Mouse (Mus musculus) stomach, postnatal 0 days (tissue): Measurements from ENCODE around the gene Wfdc15b. TPM values are rescaled to one million over a fixed set of nuclear protein-coding genes. Genes with fewer than 3 reads are reported as not detected.
"Not testable (repeated sequence)": the region's sequence is repeated elsewhere in the genome, so short reads cannot be mapped to it uniquely, and the experiment has no call there.

Experiments used
- ATAC-seq: fragments of 200-750 bp; cut with Nextera tagmentation; 2 replicates; pipeline ENCODE4 v1.8.0; 2017; ENCODE audit not compliant: low FRiP score, low TSS enrichment
- DNase-seq: peaks from one replicate; pipeline ENCODE4 v3.0.0-alpha.2; 2016; ENCODE audit warnings: low spot score
- H3K27ac ChIP-seq: fragments of 300-500 bp; sonication (generic); replicated peaks from 2 replicates; pipeline ENCODE4 v1.5.1; 2014; ENCODE audit warnings: mild to moderate bottlenecking, control low read depth
- H3K27me3 ChIP-seq: fragments of 300-500 bp; sonication (generic); 2 replicates; pipeline ENCODE4 v1.6.1; 2014; ENCODE audit warnings: low read length; ENCODE audit not compliant: control insufficient read depth, insufficient read depth
- H3K36me3 ChIP-seq: fragments of 300-500 bp; sonication (generic); 2 replicates; pipeline ENCODE4 v1.6.1; 2014; ENCODE audit warnings: low read length, mixed read lengths; ENCODE audit not compliant: control insufficient read depth, insufficient read depth
- H3K4me1 ChIP-seq: fragments of 300-500 bp; sonication (generic); replicated peaks from 2 replicates; pipeline ENCODE4 v1.6.1; 2014; ENCODE audit warnings: antibody characterized with exemption; ENCODE audit not compliant: control insufficient read depth, insufficient read depth
- H3K4me2 ChIP-seq: fragments of 300-500 bp; sonication (generic); replicated peaks from 2 replicates; pipeline ENCODE4 v1.6.1; 2014; ENCODE audit warnings: low read depth, mild to moderate bottlenecking, control low read depth, moderate library complexity
- H3K4me3 ChIP-seq: fragments of 300-500 bp; sonication (generic); 2 replicates; pipeline ENCODE4 v1.5.1; 2014; ENCODE audit warnings: low read depth, low read length, control low read depth
- H3K9ac ChIP-seq: fragments of 300-500 bp; sonication (generic); 2 replicates; pipeline ENCODE4 v1.6.1; 2014; ENCODE audit warnings: mild to moderate bottlenecking, low read length, control low read depth, mixed read lengths
- H3K9me3 ChIP-seq: fragments of 300-500 bp; sonication (generic); 2 replicates; pipeline ENCODE4 v1.6.1; 2016; ENCODE audit warnings: low read length; ENCODE audit not compliant: control insufficient read depth
- CTCF ChIP-seq: IDR thresholded peaks from 2 replicates; pipeline ENCODE4 v1.5.1; 2016; ENCODE audit warnings: antibody characterized with exemption, low read depth, mild to moderate bottlenecking, moderate library complexity
- EP300 ChIP-seq: optimal IDR thresholded peaks from 2 replicates; pipeline ENCODE3; 2016; ENCODE audit warnings: antibody characterized with exemption
- WGBS: fragments of 180-500 bp; shearing (Covaris S2); extraction: QIAGEN DNeasy Blood & Tissue Kit; methylation state at CpG from one replicate; pipeline ENCODE4 v1.1.7; 2014; 5-methylcytosine and 5-hydroxymethylcytosine counted together
- polyA plus RNA-seq: library from polyadenylated mRNA; unstranded; fragments of >200 nt; fragmentation: Nextera tagmentation; extraction: Ambion mirVana; gene quantifications from 2 replicates; pipeline ENCODE4 v1.2.1, GENCODE M21; 2015

The Wfdc15b gene
- polyA plus RNA-seq, result 16.2 and 20.4 TPM in 2 replicates

DNA sequence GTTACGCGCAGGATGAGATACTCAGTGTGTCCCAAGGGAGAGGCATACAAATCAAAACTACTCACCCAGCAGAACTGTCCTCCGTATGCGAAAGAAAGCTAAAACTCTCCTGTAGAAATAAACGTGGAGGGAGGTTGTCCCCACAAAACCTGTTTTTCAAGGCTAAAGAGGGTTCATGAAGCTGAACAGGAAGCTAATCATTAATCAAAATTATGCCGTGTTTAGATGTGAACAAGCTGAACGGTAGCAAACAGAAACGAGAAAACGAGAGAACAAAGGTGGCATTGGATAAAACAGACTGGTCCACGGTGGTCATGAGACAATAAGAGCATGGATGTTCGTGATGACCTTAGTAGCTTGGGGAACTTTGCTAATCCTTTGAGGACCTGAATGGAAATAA, at the start of gene Wfdc15b:
Gene Wfdc15b (minus strand): TSS at position 139 of the 400 bp plus-strand sequence.
- no peak within 1 kb of the TSS for H3K4me3 ChIP-seq
- ATAC-seq (no peak), DNase-seq (no peak)
- no peaks in the 10 kb centered on the region for H3K9me3 ChIP-seq
- H3K36me3 ChIP-seq, result no peaks in the 10 kb centered on the region
- WGBS, result 33% methylated on average over 11 of the region's 11 CpGs
- H3K27me3 ChIP-seq, result no peaks in the 10 kb centered on the region
- 0 out of 2 replicates have a peak within 1 kb of the TSS, but pooled peaks have one; percentile 2 for H3K4me2 ChIP-seq
- no peaks in the 10 kb centered on the region for H3K4me1 ChIP-seq
- H3K9ac ChIP-seq, result no peak within 1 kb of the TSS
- TF ChIP-seq EP300 (no peak), CTCF (no peak)
- no peak within 1 kb of the TSS for H3K27ac ChIP-seq

DNA sequence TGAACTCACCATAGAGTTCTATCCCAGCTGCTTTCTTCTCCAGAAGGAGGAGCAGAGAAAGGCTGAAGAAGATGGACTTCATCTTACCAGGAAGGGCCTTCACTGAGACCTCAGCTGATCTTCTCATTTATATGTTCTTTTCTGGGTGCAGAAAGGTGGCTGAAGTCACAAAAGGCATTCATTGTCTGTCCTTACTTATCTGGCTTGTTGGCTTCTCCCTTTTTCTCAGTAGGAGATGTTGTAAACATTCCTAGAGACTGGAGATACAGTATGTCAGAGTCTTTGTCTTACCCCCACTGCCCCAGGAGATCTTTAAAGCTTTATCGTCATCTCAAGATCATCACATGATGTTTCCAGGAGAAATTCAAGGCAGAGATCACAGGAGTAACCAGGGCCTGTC, 35.1 kb upstream of the Wfdc15b start, which contains the start of gene Svs3b:
Gene Svs3b (minus strand): TSS at position 101 of the 400 bp plus-strand sequence.
- not testable (repeated sequence) for H3K9me3 ChIP-seq, H3K4me3 ChIP-seq, H3K27ac ChIP-seq, ATAC-seq, H3K4me1 ChIP-seq, H3K27me3 ChIP-seq, H3K9ac ChIP-seq, H3K36me3 ChIP-seq, H3K4me2 ChIP-seq, DNase-seq
- WGBS, result 79% methylated on average over 1 of the region's 1 CpGs

DNA sequence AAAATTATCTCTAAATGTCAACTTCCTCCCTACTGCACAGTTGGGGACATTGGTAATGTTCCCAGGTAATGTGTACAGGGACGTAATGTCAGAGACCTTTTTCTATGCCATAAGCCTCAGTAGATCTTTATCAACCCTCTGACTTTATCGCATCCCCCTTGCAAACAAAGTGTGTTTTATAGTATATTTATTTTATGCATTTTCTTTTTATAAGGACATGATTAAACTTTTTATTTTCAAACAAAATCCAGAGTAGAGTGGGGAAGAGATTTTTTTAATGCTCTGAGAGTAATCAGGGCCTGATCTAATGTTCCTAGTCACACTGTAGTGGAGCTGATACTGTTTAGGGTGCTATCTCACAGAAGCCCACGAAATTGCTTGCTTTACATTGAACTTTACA, 16.9 kb upstream of the Wfdc15b start, which contains the start of gene Svs2:
Gene Svs2 (minus strand): TSS at position 101 of the 400 bp plus-strand sequence.
- Histone ChIP-seq H3K9ac (no peak within 1 kb of the TSS), H3K36me3 (no peaks in the 10 kb centered on the region), H3K4me2 (no peak within 1 kb of the TSS), H3K4me3 (no peak within 1 kb of the TSS), H3K9me3 (no peaks in the 10 kb centered on the region), H3K4me1 (no peaks in the 10 kb centered on the region), H3K27me3 (no peaks in the 10 kb centered on the region), H3K27ac (no peak within 1 kb of the TSS)
- DNase-seq, result no peak
- WGBS, result 76% methylated on average over 3 of the region's 3 CpGs
- no peak for TF ChIP-seq EP300
- TF ChIP-seq CTCF, result no peak
- ATAC-seq, result no peak

GRCm38 (mm10) chr2:164232671-164233070, 11.2 kb upstream of the Wfdc15b start:
- H3K27ac ChIP-seq, result no peak overlapping the region
- no peaks in the 10 kb centered on the region for H3K36me3 ChIP-seq
- ATAC-seq (peak; percentile 79), DNase-seq (peak; percentile 59)
- H3K4me1 ChIP-seq, result no peaks in the 10 kb centered on the region
- WGBS, result 59% methylated on average over 8 of the region's 8 CpGs
- H3K9me3 ChIP-seq, result no peaks in the 10 kb centered on the region
- H3K4me2 ChIP-seq, result no peak overlapping the region
- TF ChIP-seq CTCF (no peak), EP300 (no peak)
- H3K27me3 ChIP-seq, result no peaks in the 10 kb centered on the region
- H3K9ac ChIP-seq, result no peak overlapping the region
- H3K4me3 ChIP-seq, result no peak overlapping the region

DNA sequence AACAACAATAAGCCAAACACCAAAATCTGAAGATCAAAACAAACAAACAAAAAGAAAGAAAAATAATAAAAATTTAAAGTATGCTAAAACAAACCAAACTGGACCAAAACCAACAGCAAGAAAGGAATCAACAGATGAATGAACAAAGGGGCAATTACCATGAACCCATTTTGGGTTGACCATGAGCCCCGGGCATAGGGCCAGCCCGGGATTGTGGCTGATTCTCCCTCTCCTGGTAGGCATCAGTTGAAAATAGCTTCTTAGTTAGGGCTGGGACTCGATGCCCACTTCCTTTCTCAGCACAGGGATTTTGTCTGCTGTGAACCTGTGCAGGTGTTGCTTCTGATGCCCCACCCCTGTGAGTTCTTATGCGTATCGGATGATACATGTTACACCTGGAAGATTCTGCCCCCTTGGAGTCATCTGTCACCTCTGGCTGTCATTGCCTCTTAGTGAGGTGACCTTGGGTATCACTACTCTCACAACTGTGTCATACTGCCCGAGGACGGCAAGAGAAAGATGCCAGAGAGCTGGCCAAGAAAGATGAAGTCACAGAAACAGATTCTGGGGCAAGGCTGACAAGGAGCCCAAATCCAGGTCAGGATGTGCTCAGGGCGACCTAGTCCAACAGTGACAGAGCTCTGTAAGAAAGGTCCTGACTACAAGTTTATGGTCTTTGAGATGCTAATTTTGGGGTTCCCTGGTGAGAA, 7.1 kb upstream of the Wfdc15b start:
- Histone ChIP-seq H3K4me3 (no peak overlapping the region), H3K9ac (no peak overlapping the region), H3K36me3 (no peaks in the 10 kb centered on the region), H3K4me2 (no peak overlapping the region), H3K27ac (no peak overlapping the region), H3K4me1 (no peaks in the 10 kb centered on the region), H3K9me3 (no peaks in the 10 kb centered on the region), H3K27me3 (no peaks in the 10 kb centered on the region)
- TF ChIP-seq CTCF (no peak), EP300 (no peak)
- ATAC-seq (no peak), DNase-seq (no peak)
- 84% methylated on average over 8 of the region's 8 CpGs for WGBS

DNA sequence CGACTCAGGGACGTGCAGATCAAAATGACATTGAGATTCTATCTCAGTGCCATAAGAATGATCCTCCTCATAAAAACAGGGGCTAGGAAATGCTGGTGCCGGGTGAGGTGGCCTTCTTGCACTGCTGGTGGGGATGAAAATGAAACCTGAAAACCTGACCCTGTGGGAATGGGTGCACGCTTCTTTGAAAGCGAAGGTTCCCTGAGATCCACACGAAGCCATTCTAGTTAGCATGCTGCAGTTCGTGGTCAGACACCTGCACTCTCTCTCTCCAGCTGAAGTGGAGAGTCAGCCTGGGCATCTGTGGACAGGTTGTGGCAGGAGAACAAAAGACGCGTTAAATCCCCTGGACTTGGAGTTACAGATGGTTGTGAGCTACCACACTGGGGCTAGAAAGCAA, 2.2 kb downstream of the Wfdc15b start:
- H3K4me3 ChIP-seq, result no peak overlapping the region
- H3K36me3 ChIP-seq, result no peaks in the 10 kb centered on the region
- H3K4me2 ChIP-seq, result no peak overlapping the region
- ATAC-seq, result no peak
- H3K9ac ChIP-seq, result no peak overlapping the region
- no peaks in the 10 kb centered on the region for H3K4me1 ChIP-seq
- H3K27me3 ChIP-seq, result no peaks in the 10 kb centered on the region
- DNase-seq, result no peak
- no peak overlapping the region for H3K27ac ChIP-seq
- H3K9me3 ChIP-seq, result no peaks in the 10 kb centered on the region
- 84% methylated on average over 9 of the region's 9 CpGs for WGBS
- TF ChIP-seq CTCF, result no peak
- TF ChIP-seq EP300, result no peak
